Mouse (Mus musculus) forebrain, embryonic 12.5 days (tissue): ENCODE data around the gene Col20a1. TPM values are rescaled to one million over a fixed set of nuclear protein-coding genes. Genes with fewer than 3 reads are reported as not detected.

ENCODE experiments used
- ATAC-seq: fragments of 200-750 bp; cut with Nextera tagmentation; 2 replicates; pipeline ENCODE4 v1.8.0; 2017; ENCODE audit warnings: moderate TSS enrichment; ENCODE audit not compliant: low FRiP score
- H3K27ac ChIP-seq: fragments of 300-500 bp; sonication (generic); 2 replicates; pipeline ENCODE4 v1.5.1; 2016; ENCODE audit warnings: mild to moderate bottlenecking
- H3K27me3 ChIP-seq: fragments of 300-500 bp; sonication (generic); 2 replicates; pipeline ENCODE4 v1.6.1; 2016; ENCODE audit warnings: mild to moderate bottlenecking
- H3K36me3 ChIP-seq: fragments of 300-500 bp; sonication (generic); replicated peaks from 2 replicates; pipeline ENCODE4 v1.6.1; 2016; ENCODE audit warnings: mild to moderate bottlenecking
- H3K4me1 ChIP-seq: fragments of 300-500 bp; sonication (generic); 2 replicates; pipeline ENCODE4 v1.6.1; 2016
- H3K4me2 ChIP-seq: fragments of 300-500 bp; sonication (generic); 2 replicates; pipeline ENCODE4 v1.6.1; 2016; ENCODE audit warnings: mild to moderate bottlenecking, moderate library complexity
- H3K4me3 ChIP-seq: fragments of 300-500 bp; sonication (generic); replicated peaks from 2 replicates; pipeline ENCODE4 v1.5.1; 2016; ENCODE audit warnings: mild to moderate bottlenecking
- H3K9ac ChIP-seq: fragments of 300-500 bp; sonication (generic); 2 replicates; pipeline ENCODE4 v1.6.1; 2016; ENCODE audit warnings: mild to moderate bottlenecking
- H3K9me3 ChIP-seq: fragments of 300-500 bp; sonication (generic); 2 replicates; pipeline ENCODE4 v1.6.1; 2016
- WGBS: fragments of 180-500 bp; shearing (Covaris S2); methylation state at CpG from one replicate; pipeline ENCODE4 v1.1.7; 2016; 5-methylcytosine and 5-hydroxymethylcytosine counted together
- polyA plus RNA-seq: library from polyadenylated mRNA; unstranded; fragments of >200 nt; fragmentation: Nextera tagmentation; extraction: Ambion mirVana; gene quantifications from 2 replicates; pipeline ENCODE4 v1.2.1, GENCODE M21; 2016

Gene Col20a1
- polyA plus RNA-seq, 1 experiment from 2014 or later = 0.45 TPM

- ATAC-seq = no peak
- no peaks in the 10 kb centered on the region for H3K27me3 ChIP-seq
- 69% methylated on average over 4 of the region's 4 CpGs for WGBS
Observed at GRCm38 (mm10) chr2:181007054-181007453, 20.7 kb downstream of the Col20a1 start.

GRCm38 (mm10) chr2:181008339-181008738 is 22.0 kb downstream of the Col20a1 start:
- 72% methylated on average over 5 of the region's 5 CpGs for WGBS
- H3K4me2 ChIP-seq = no peak overlapping the region

More at GRCm38 (mm10) chr2:181007054-181007453, 20.7 kb downstream of the Col20a1 start:
- Histone ChIP-seq H3K4me2 (no peak overlapping the region), H3K9me3 (no peaks in the 10 kb centered on the region), H3K9ac (no peak overlapping the region), H3K27ac (no peak overlapping the region), H3K36me3 (no peaks in the 10 kb centered on the region), H3K4me1 (no peaks in the 10 kb centered on the region), H3K4me3 (no peak overlapping the region)

GRCm38 (mm10) chr2:181031406-181031934 is 45.1 kb downstream of the Col20a1 start:
- no peak for ATAC-seq
- 84% methylated on average over 11 of the region's 11 CpGs for WGBS
- no peak overlapping the region for H3K9ac ChIP-seq
- no peaks in the 10 kb centered on the region; the same call in 1 of the 2 replicates for H3K4me1 ChIP-seq
- H3K36me3 ChIP-seq = 0 out of 2 replicates have a peak, but pooled peaks cover 7% of the 10 kb centered on the region
- no peak overlapping the region for H3K4me3 ChIP-seq
- no peak overlapping the region for H3K27ac ChIP-seq
- H3K9me3 ChIP-seq = no peaks in the 10 kb centered on the region
- H3K27me3 ChIP-seq = no peaks in the 10 kb centered on the region
- no peak overlapping the region for H3K4me2 ChIP-seq

More at GRCm38 (mm10) chr2:181008339-181008738, 22.0 kb downstream of the Col20a1 start:
- ATAC-seq = no peak
- H3K4me1 ChIP-seq = no peaks in the 10 kb centered on the region
- H3K27ac ChIP-seq = no peak overlapping the region
- no peaks in the 10 kb centered on the region for H3K9me3 ChIP-seq
- no peak overlapping the region for H3K9ac ChIP-seq
- H3K36me3 ChIP-seq = no peaks in the 10 kb centered on the region
- no peaks in the 10 kb centered on the region for H3K27me3 ChIP-seq
- no peak overlapping the region for H3K4me3 ChIP-seq

GRCm38 (mm10) chr2:181032407-181032806 is 46.1 kb downstream of the Col20a1 start:
- H3K36me3 ChIP-seq = 0 out of 2 replicates have a peak, but pooled peaks cover 7% of the 10 kb centered on the region

GRCm38 (mm10) chr2:181033310-181033709 is 47.0 kb downstream of the Col20a1 start:
- H3K36me3 ChIP-seq = 0 out of 2 replicates have a peak, but pooled peaks cover under 1% of the 10 kb centered on the region

More at GRCm38 (mm10) chr2:181032407-181032806, 46.1 kb downstream of the Col20a1 start:
- Histone ChIP-seq H3K4me3 (no peak overlapping the region), H3K4me2 (no peak overlapping the region), H3K27me3 (peaks cover 7% of the 10 kb centered on the region), H3K4me1 (peaks cover 2% of the 10 kb centered on the region), H3K9ac (no peak overlapping the region), H3K9me3 (no peaks in the 10 kb centered on the region), H3K27ac (no peak overlapping the region)
- peak; percentile 57; the same call in 1 of the 2 replicates for ATAC-seq
- WGBS = 60% methylated on average over 5 of the region's 5 CpGs

GRCm38 (mm10) chr2:181035186-181035585 is 48.9 kb downstream of the Col20a1 start:
- Histone ChIP-seq H3K4me2 (no peak overlapping the region), H3K27ac (no peak overlapping the region), H3K9ac (no peak overlapping the region), H3K9me3 (no peaks in the 10 kb centered on the region), H3K4me3 (no peak overlapping the region), H3K36me3 (no peaks in the 10 kb centered on the region), H3K4me1 (peaks cover 28% of the 10 kb centered on the region), H3K27me3 (peaks cover 33% of the 10 kb centered on the region)
- ATAC-seq = no peak
- 91% methylated on average over 7 of the region's 7 CpGs for WGBS

More at GRCm38 (mm10) chr2:181033310-181033709, 47.0 kb downstream of the Col20a1 start:
- Histone ChIP-seq H3K4me1 (peaks cover 11% of the 10 kb centered on the region), H3K27me3 (peaks cover 16% of the 10 kb centered on the region), H3K27ac (no peak overlapping the region), H3K9me3 (no peaks in the 10 kb centered on the region), H3K4me3 (no peak overlapping the region), H3K9ac (no peak overlapping the region), H3K4me2 (no peak overlapping the region)
- WGBS = 73% methylated on average over 6 of the region's 6 CpGs
- ATAC-seq = no peak

- Histone ChIP-seq H3K27ac (no peak overlapping the region), H3K36me3 (no peaks in the 10 kb centered on the region), H3K9ac (no peak overlapping the region), H3K4me3 (no peak overlapping the region), H3K27me3 (peaks cover 47% of the 10 kb centered on the region), H3K9me3 (no peaks in the 10 kb centered on the region), H3K4me1 (peaks cover 31% of the 10 kb centered on the region), H3K4me2 (no peak overlapping the region)
- WGBS = 85% methylated on average over 6 of the region's 6 CpGs
- no peak for ATAC-seq
Observed at GRCm38 (mm10) chr2:181036561-181036960, 50.2 kb downstream of the Col20a1 start.

- ATAC-seq = peak; percentile 66
Observed at GRCm38 (mm10) chr2:181038644-181039355, 52.5 kb downstream of the Col20a1 start.

GRCm38 (mm10) chr2:181039356-181039680 is 53.0 kb downstream of the Col20a1 start:
- Histone ChIP-seq H3K36me3 (no peaks in the 10 kb centered on the region), H3K4me2 (peak overlapping the region; percentile 91), H3K4me3 (peak overlapping the region; percentile 67), H3K27me3 (peaks cover 47% of the 10 kb centered on the region), H3K4me1 (peaks cover 58% of the 10 kb centered on the region), H3K9me3 (no peaks in the 10 kb centered on the region), H3K27ac (no peak overlapping the region), H3K9ac (peak overlapping the region; percentile 72)
- ATAC-seq = no peak
- under 1% methylated on average over 16 of the region's 16 CpGs for WGBS

More at GRCm38 (mm10) chr2:181038644-181039355, 52.5 kb downstream of the Col20a1 start:
- H3K9me3 ChIP-seq = no peaks in the 10 kb centered on the region
- peak overlapping the region; percentile 67 for H3K4me3 ChIP-seq
- peak overlapping the region; percentile 72 for H3K9ac ChIP-seq
- peaks cover 47% of the 10 kb centered on the region for H3K27me3 ChIP-seq
- peaks cover 53% of the 10 kb centered on the region for H3K4me1 ChIP-seq
- under 1% methylated on average over 51 of the region's 63 CpGs for WGBS
- no peaks in the 10 kb centered on the region for H3K36me3 ChIP-seq
- H3K4me2 ChIP-seq = peak overlapping the region; percentile 91
- peak overlapping the region; percentile 43; the same call in 1 of the 2 replicates for H3K27ac ChIP-seq

- under 1% methylated on average over 7 of the region's 7 CpGs for WGBS
- H3K4me2 ChIP-seq = no peak overlapping the region
- no peak overlapping the region; the same call in 1 of the 2 replicates for H3K9ac ChIP-seq
- peak overlapping the region; percentile 78; the same call in 1 of the 2 replicates for H3K27ac ChIP-seq
- no peaks in the 10 kb centered on the region for H3K36me3 ChIP-seq
- peak; percentile 4; the same call in 1 of the 2 replicates for ATAC-seq
- H3K27me3 ChIP-seq = peaks cover 45% of the 10 kb centered on the region
- H3K9me3 ChIP-seq = no peaks in the 10 kb centered on the region
- H3K4me1 ChIP-seq = peaks cover 65% of the 10 kb centered on the region
- no peak overlapping the region for H3K4me3 ChIP-seq
Observed at GRCm38 (mm10) chr2:181041941-181042340, 55.6 kb downstream of the Col20a1 start.

GRCm38 (mm10) chr2:181042376-181042775 is 56.0 kb downstream of the Col20a1 start:
- H3K9me3 ChIP-seq = no peaks in the 10 kb centered on the region
- H3K27ac ChIP-seq = peak overlapping the region; percentile 78
- peaks cover 64% of the 10 kb centered on the region for H3K4me1 ChIP-seq
- peak; percentile 30; the same call in 1 of the 2 replicates for ATAC-seq
- H3K4me2 ChIP-seq = no peak overlapping the region
- peaks cover 41% of the 10 kb centered on the region for H3K27me3 ChIP-seq
- no peak overlapping the region for H3K4me3 ChIP-seq
- H3K36me3 ChIP-seq = no peaks in the 10 kb centered on the region
- no peak overlapping the region; the same call in 1 of the 2 replicates for H3K9ac ChIP-seq

GRCm38 (mm10) chr2:181043437-181043836 is 57.1 kb downstream of the Col20a1 start, which contains the start of gene Chrna4:
Gene Chrna4, minus strand, starts transcription at chr2:181043546.
- Histone ChIP-seq H3K9me3 (no peaks in the 10 kb centered on the region), H3K36me3 (no peaks in the 10 kb centered on the region), H3K27ac (peak within 1 kb of the TSS; percentile 78), H3K4me3 (no peak within 1 kb of the TSS), H3K9ac (peak within 1 kb of the TSS; percentile 12; the same call in 1 of the 2 replicates), H3K4me2 (no peak within 1 kb of the TSS), H3K4me1 (peaks cover 58% of the 10 kb centered on the region), H3K27me3 (peaks cover 31% of the 10 kb centered on the region)
- ATAC-seq = no peak
- 50% methylated on average over 3 of the region's 3 CpGs for WGBS
